Mouse (Mus musculus) frontal cortex, adult (tissue): ENCODE data around the gene Creb5.
"Not testable (repeated sequence)": the region's sequence is repeated elsewhere in the genome, so short reads cannot be mapped to it uniquely, and the experiment has no call there.

Source experiments
- ATAC-seq: cut with Nextera tagmentation; 2 replicates; pipeline ENCODE4 v1.9.2; 2017; ENCODE audit warnings: mild to moderate bottlenecking, moderate library complexity, mixed read lengths; ENCODE audit not compliant: low TSS enrichment

Creb5 gene

GRCm38 (mm10) chr6:53319543-53320325, 32.7 kb downstream of the Creb5 start:
- peak; percentile 41 for ATAC-seq

GRCm38 (mm10) chr6:53337398-53337797, 50.3 kb downstream of the Creb5 start:
- ATAC-seq, result peak; percentile 59

- ATAC-seq, result no peak
Measured at GRCm38 (mm10) chr6:53352311-53352960, 65.4 kb downstream of the Creb5 start.

DNA sequence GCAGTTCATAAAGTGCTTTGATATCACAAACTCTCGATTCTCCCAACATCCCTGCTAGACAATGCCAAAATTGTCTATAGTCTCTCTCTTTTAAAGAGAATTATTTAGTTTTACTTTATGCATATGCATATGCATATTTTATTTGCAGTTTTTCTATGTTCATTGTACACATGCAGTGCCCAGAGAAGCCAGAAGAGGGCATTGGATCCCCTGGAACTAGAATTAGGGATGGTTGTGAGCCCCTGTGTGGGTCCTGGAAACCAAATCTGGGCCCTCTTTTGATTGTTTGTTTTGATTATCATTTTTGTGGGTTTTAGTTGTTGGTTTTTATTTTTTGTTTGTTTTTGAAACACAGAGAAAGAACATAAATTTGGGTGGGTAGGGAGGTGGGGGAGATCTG, 69.3 kb downstream of the Creb5 start:
- ATAC-seq, result no peak

DNA sequence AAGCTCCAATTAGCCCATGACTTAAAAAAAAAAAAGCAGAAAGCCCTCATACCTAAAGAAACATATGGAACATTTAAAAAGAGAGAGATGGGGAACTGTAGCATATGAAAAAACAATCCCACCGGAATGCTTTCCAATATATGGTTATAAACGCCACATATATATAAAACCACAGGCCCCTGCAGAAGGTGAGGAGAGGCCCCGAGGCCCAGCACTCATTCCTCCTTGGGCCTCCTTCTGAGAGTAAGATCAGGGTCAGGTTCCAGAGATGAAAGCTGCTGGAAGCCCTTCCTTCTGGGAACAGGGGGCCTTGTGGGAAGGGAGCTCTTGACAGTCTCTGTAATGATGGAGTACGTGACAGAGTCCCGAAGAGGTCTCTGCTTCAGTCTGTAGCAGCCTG, 76.5 kb downstream of the Creb5 start:
- ATAC-seq, result no peak

- no peak for ATAC-seq
Measured at GRCm38 (mm10) chr6:53363981-53364391, 76.9 kb downstream of the Creb5 start.

GRCm38 (mm10) chr6:53369147-53369546, 82.1 kb downstream of the Creb5 start:
- no peak for ATAC-seq

- ATAC-seq, result no peak
Measured at GRCm38 (mm10) chr6:53369928-53370327, 82.9 kb downstream of the Creb5 start.

GRCm38 (mm10) chr6:53371962-53372361, 84.9 kb downstream of the Creb5 start:
- ATAC-seq, result peak; percentile 44; the same call in 1 of the 2 replicates

GRCm38 (mm10) chr6:53374315-53374941, 87.4 kb downstream of the Creb5 start:
- ATAC-seq, result no peak

DNA sequence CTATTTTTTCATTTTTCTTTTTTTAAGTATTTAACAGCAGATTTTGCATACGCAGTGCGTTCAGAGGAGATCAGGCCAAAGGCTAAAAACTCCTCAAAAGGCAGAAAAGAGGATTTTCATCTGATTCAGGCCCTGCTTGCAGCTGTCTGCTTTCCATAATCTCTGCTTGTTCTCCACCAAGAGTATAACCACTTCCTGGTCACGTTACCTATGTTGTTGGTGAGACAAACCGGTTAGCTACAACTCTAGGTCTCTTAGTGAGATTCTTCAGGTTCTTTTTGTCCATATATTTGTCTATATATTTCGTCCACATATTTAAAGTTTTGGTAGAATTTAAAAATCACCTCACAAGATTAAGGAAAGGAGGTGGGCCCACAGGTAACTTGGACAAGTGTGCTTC, 102.2 kb downstream of the Creb5 start:
- no peak for ATAC-seq

- peak; percentile 87 for ATAC-seq
Measured at GRCm38 (mm10) chr6:53390413-53390812, 103.3 kb downstream of the Creb5 start.

DNA sequence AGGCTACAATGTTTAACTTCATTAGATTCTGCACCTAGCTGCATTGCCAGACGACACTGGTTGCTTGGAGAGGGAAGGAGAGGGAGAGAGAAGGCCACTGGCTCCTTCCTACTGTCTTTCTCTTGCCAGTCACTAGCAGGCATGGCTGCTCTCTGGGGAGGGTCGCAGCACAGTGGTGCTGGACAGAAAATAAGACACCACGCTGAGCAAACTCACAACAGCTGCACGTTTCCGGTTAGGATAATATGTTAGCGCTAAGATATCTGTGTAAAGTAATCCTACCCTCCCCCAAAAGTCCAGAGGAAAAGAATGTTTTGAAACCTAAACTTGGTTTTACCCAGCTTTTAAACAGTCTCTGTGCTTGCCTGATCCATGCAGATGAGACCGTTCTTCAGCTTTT, 107.0 kb downstream of the Creb5 start:
- no peak for ATAC-seq

DNA sequence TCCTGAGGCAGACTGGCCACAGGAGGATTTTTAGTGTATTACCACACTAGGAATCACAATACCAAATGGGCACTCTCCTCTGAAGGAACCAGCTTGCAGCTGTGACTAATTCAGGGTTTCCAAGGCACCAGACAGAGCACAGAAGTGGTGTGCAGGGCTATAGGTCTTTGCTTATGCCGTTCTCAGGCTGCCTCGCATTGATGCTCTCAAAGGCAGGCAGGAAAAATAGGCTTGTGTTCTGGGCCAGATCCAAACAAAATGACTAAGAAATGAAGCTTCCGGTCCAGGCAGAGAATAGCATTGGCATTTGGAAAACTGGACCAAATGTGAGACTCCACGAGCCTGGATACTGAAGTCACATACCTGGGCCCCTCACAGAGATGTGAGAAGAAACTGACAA, 108.1 kb downstream of the Creb5 start:
- ATAC-seq, result peak; percentile 22; the same call in 1 of the 2 replicates

DNA sequence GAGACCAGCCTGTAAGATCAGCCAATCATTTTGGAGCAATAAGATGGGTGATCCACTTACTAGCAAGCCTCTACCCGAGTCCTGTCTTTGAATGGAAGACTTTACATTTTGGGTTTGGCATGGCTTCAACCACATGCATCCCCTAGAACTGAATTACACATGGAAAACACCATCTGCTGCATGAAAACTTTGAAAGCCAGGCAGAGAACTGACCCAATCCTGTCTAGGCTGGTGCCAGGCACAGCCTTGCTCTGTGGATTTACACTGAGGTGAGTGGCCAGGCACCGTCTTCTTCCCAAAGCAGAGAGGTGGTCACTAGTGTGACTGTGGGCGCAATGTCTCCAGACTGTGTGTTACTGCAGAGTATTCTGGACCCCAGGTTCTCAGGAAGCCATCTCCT, 109.4 kb downstream of the Creb5 start:
- peak; percentile 75 for ATAC-seq

DNA sequence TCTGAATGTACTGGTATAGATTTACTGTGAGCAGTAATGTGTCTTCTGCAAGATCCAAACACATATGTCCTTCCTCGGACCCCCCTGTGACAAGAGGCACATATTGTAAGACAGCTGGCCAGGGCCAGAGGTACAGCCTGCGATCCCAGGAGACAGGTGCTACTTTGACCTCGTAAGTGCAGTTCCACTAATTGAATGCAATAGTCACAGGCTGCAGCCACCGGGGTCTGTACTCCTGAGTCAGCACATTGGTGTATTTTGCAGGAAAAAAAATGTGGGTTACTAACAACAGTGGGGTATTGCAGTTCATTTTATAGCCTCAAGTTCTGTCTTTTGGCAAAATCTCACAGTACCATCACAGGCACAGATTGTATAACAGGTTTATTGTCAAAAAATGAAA, 110.7 kb downstream of the Creb5 start:
- peak; percentile 29; the same call in 1 of the 2 replicates for ATAC-seq

DNA sequence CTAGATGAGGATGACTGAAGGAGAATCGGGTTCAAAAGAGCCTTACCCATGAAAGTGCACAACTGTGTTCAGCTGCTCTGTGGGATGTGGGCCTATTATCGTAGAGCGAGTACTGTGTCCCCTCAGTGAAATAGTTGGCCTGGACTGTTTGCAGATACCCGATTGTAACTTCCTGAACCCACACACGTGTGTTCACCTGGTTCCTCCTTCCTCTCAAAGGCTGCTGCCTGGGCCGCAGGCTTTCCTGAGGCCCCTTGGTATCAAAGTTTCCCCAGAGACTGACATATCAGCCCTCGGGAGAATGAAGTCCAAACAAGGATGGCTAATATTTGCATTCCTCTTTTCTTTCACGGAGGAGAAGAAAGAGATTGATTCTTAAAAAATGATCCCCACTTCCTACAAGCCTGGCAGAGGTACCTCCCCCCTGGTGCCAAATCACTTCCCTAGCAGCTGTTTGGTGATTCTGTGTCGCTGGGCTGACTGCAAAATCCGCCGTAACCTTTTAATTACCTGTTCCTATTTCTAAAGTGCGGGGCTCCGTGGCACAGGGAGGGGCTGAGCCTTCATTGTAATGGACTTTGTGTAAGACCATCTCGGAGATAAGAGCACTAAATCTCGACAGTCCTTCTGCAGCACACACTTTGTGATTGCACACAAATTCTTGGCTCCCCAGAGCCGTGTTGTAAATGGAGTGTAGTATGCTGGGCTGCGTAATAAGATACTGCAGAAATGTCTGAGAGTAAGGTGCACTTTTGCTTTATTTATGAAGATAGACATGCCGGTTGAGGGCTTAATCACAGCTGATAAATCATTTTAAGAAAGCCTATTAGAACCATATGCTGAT, 111.4 kb downstream of the Creb5 start:
- no peak for ATAC-seq

GRCm38 (mm10) chr6:53401364-53401763, 114.3 kb downstream of the Creb5 start:
- no peak for ATAC-seq

GRCm38 (mm10) chr6:53402551-53402950, 115.5 kb downstream of the Creb5 start:
- ATAC-seq, result not testable (repeated sequence)

- ATAC-seq, result no peak
Measured at GRCm38 (mm10) chr6:53409183-53409582, 122.1 kb downstream of the Creb5 start.

DNA sequence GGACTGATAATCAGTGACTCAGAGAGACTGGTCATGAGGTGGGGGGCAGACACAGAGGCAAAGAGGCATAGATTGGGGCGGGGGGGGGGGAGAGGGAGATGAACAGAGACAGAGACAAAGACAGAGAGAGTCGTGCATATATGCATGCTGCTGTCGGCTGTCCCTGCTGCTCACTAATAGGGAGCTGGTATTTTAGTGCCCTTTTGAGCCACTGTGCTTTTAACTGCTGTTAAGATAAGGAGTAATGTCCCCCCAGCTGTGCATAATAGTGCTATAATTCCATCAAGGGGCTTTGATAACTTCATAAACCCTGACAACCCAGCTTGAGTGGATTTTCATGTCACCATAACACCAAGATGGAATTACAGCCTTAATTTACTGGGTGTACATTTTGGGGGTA, 134.3 kb downstream of the Creb5 start:
- no peak for ATAC-seq

DNA sequence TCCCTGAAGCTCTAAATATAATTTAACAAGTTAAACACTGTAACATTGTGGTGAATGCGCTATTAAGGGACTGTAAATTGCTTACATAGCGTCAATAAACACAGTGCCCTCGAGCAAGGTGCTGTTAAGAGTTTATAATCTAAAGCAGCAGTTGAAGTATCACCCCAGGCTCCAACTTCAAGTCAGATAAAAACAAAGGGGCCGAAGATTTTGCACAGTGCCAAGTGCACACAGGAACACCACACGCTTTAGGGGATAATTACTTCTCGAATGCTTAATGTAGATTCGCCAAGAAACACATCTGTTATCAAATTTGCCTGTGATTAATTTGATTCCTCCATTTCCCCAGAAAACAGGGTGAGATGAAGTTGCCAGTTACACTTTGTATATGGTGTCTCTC, 142.3 kb downstream of the Creb5 start:
- no peak for ATAC-seq
